14 mouse cellular contexts compared by ENCODE assay signal in genomic region chr17:26861383-26861782, GRCm38 (mm10). TPM values are rescaled to one million over a fixed set of nuclear protein-coding genes. Genes with fewer than 3 reads are reported as not detected.
DNase-seq lines count a peak whose midpoint lies in the region; ATAC-seq and TF ChIP-seq lines count a peak whose summit lies in the region.
"Had no signal": no experiment of that assay in that cellular context is flagged by ENCODE, and none has a peak within 500 bp of the region (broad histone marks: within the 10 kb centered on the region; RNA-seq: fewer than 3 reads in every experiment).

No protein-coding gene starts in this region.

- WGBS in kidney, adult 2 months, result 4% methylated on average over 6 of the region's 6 CpGs
- 2% methylated on average over 6 of the region's 6 CpGs for WGBS in kidney, embryonic 15.5 days
- WGBS in heart, embryonic 15.5 days, result 1% methylated on average over 6 of the region's 6 CpGs

- peak; percentile 26 for DNase-seq in kidney, adult 2 months
- DNase-seq in adrenal gland, adult 8-10 months, result peak; percentile 81
- DNase-seq in lung, postnatal 25 days (ENCODE audit: low spot score), result peak; percentile 69
- DNase-seq in thymus, postnatal 10 days (ENCODE audit: low spot score in 2 of 2), result no peak
- no peak for DNase-seq in urinary bladder, postnatal 10 days (ENCODE audit: low spot score)
- DNase-seq: cerebellum, adult 11 months; layer of hippocampus, adult 9-11 months; midbrain, embryonic 14.5 days; right cerebral cortex, adult 18-20 months had no signal

- no peak for ATAC-seq in kidney, embryonic 15.5 days (replicated peaks; ENCODE audit: low FRiP score)
- ATAC-seq in heart, embryonic 15.5 days (replicated peaks; ENCODE audit: insufficient number of reproducible peaks, insufficient read depth, low FRiP score, low read depth), result peak; percentile 54; the same call in 1 of the 2 replicates
- ATAC-seq in monocyte, adult 5-6 weeks (replicated peaks; ENCODE audit: insufficient number of reproducible peaks, low FRiP score, low TSS enrichment, poor library complexity, severe bottlenecking), result no peak

- no peak overlapping the region for H3K27ac ChIP-seq in kidney, adult 2 months (ENCODE audit: insufficient read depth, low read depth, low read length)
- H3K27ac ChIP-seq in kidney, embryonic 15.5 days, result no peak overlapping the region
- H3K27ac ChIP-seq in heart, embryonic 15.5 days, result peak overlapping the region; percentile 86

- TF ChIP-seq POLR2A in kidney, adult 2 months (IDR thresholded peaks at IDR 0.05; ENCODE audit: low read depth, low read length), result no peak

- no peak overlapping the region for H3K9ac ChIP-seq in kidney, embryonic 15.5 days
- no peak overlapping the region for H3K9ac ChIP-seq in heart, embryonic 15.5 days

- no peak overlapping the region for H3K4me3 ChIP-seq in kidney, adult 2 months (ENCODE audit: insufficient read depth, low read depth, low read length)
- H3K4me3 ChIP-seq in kidney, embryonic 15.5 days (replicated peaks), result no peak overlapping the region
- no peak overlapping the region for H3K4me3 ChIP-seq in heart, embryonic 15.5 days

- H3K4me1 ChIP-seq in kidney, adult 2 months (ENCODE audit: control insufficient read depth, insufficient read depth, low read length), result no peaks in the 10 kb centered on the region
- 0 out of 2 replicates have a peak, but pooled peaks cover 12% of the 10 kb centered on the region for H3K4me1 ChIP-seq in kidney, embryonic 15.5 days
- peaks cover 60% of the 10 kb centered on the region for H3K4me1 ChIP-seq in heart, embryonic 15.5 days (replicated peaks)

- TF ChIP-seq CTCF in kidney, adult 2 months (conservative IDR thresholded peaks at IDR 0.05; ENCODE audit: insufficient read depth, insufficient read length, low read depth, low read length), result no peak

- peaks cover 2% of the 10 kb centered on the region; the same call in 1 of the 2 replicates for H3K27me3 ChIP-seq in kidney, adult 2 months (replicated peaks; ENCODE audit: control insufficient read depth, insufficient read depth, low read length)
- H3K27me3 ChIP-seq in kidney, embryonic 15.5 days, result peaks cover 71% of the 10 kb centered on the region
- H3K27me3 ChIP-seq in heart, embryonic 15.5 days, result peaks cover 13% of the 10 kb centered on the region; the same call in 1 of the 2 replicates
- H3K27me3 ChIP-seq: CH12.LX had no signal

- H3K36me3 ChIP-seq in kidney, adult 2 months (ENCODE audit: control insufficient read depth, insufficient read depth, low read length), result no peaks in the 10 kb centered on the region
- H3K36me3 ChIP-seq in kidney, embryonic 15.5 days, result no peaks in the 10 kb centered on the region
- no peaks in the 10 kb centered on the region for H3K36me3 ChIP-seq in heart, embryonic 15.5 days

- no peak overlapping the region for H3K4me2 ChIP-seq in kidney, embryonic 15.5 days
- peak overlapping the region; percentile 22 for H3K4me2 ChIP-seq in heart, embryonic 15.5 days

- H3K9me3 ChIP-seq in kidney, embryonic 15.5 days (replicated peaks), result no peaks in the 10 kb centered on the region
- no peaks in the 10 kb centered on the region for H3K9me3 ChIP-seq in heart, embryonic 15.5 days (replicated peaks)

RNA-seq across cellular contexts. Expression of gene Nkx2-5, which starts 16.6 kb away (rescaled TPM):
- polyA plus RNA-seq in kidney, adult 2 months (2012; rRNA removed), result 0.05 TPM in 1 of 2 replicates, not detected in the other
- not detected in 2 replicates for polyA plus RNA-seq in kidney, embryonic 15.5 days (2015; fragmentation: Nextera tagmentation; extraction: Ambion mirVana)
- total RNA-seq in adrenal gland, adult 8-10 months (2022), result not detected
- polyA plus RNA-seq in heart, embryonic 15.5 days (2015; fragmentation: Nextera tagmentation; extraction: Ambion mirVana), result 131 and 147 TPM in 2 replicates
- not detected in 3 replicates for total RNA-seq in monocyte, adult 5-6 weeks (2017)
- total RNA-seq: CH12.LX; liver, adult 2 months had no signal
- polyA plus RNA-seq: liver, adult 2 months; midbrain, embryonic 14.5 days had no signal

RNA-seq across cellular contexts. Expression of gene Kifc5b, which starts 55.5 kb away (rescaled TPM):
- polyA plus RNA-seq in kidney, adult 2 months (2012; rRNA removed), result 1.3 and 1.5 TPM in 2 replicates
- 9.0 and 9.3 TPM in 2 replicates for polyA plus RNA-seq in kidney, embryonic 15.5 days (2015; fragmentation: Nextera tagmentation; extraction: Ambion mirVana)
- total RNA-seq in adrenal gland, adult 8-10 months (2022), result 1 to 10 TPM; 1.0 to 3.2 (median 1.6) TPM
- polyA plus RNA-seq in heart, embryonic 15.5 days (2015; fragmentation: Nextera tagmentation; extraction: Ambion mirVana), result 5.3 and 7.4 TPM in 2 replicates
- total RNA-seq in monocyte, adult 5-6 weeks (2017), result 1.5 to 3.2 TPM (median 2.3 TPM) in 3 replicates

Comparison
In these comparisons a context has a peak if more than half of its experiments do, and no peak if none do; other contexts are left out.
1. DNase-seq: peak in kidney, adult 2 months (single experiment), adrenal gland, adult 8-10 months (single experiment) and lung, postnatal 25 days (single experiment); none in thymus, postnatal 10 days (0 of 2) and urinary bladder, postnatal 10 days (single experiment).
2. RNA of gene Nkx2-5, which starts 16.6 kb away (polyA plus RNA-seq): 131 to 147 TPM in heart, embryonic 15.5 days; 0.05 TPM in kidney, adult 2 months and not detected in kidney, embryonic 15.5 days; every median in the first group is over 100 times any median in the second.